Mouse (Mus musculus) lung, embryonic 14.5 days (tissue): ENCODE data around the gene Nrl. TPM values are rescaled to one million over a fixed set of nuclear protein-coding genes. Genes with fewer than 3 reads are reported as not detected.

ENCODE experiments used
- ATAC-seq: fragments of 200-750 bp; cut with Nextera tagmentation; 2 replicates; pipeline ENCODE4 v1.8.0; 2017; ENCODE audit warnings: mild to moderate bottlenecking, moderate TSS enrichment, moderate library complexity; ENCODE audit not compliant: insufficient read depth
- DNase-seq: peaks from one replicate; pipeline ENCODE4 v3.0.0-alpha.2; 2015
- H3K27ac ChIP-seq: fragments of 300-500 bp; sonication (generic); 2 replicates; pipeline ENCODE4 v1.5.1; 2014; ENCODE audit warnings: low read depth, mild to moderate bottlenecking, moderate library complexity
- H3K27me3 ChIP-seq: fragments of 300-500 bp; sonication (generic); 2 replicates; pipeline ENCODE4 v1.6.1; 2014; ENCODE audit warnings: low read length, control low read depth; ENCODE audit not compliant: insufficient read depth
- H3K36me3 ChIP-seq: fragments of 300-500 bp; sonication (generic); 2 replicates; pipeline ENCODE4 v1.6.1; 2014; ENCODE audit warnings: control low read depth; ENCODE audit not compliant: insufficient read depth
- H3K4me1 ChIP-seq: fragments of 300-500 bp; sonication (generic); 2 replicates; pipeline ENCODE4 v1.6.1; 2014; ENCODE audit warnings: antibody characterized with exemption, control low read depth; ENCODE audit not compliant: insufficient read depth
- H3K4me2 ChIP-seq: fragments of 300-500 bp; sonication (generic); 2 replicates; pipeline ENCODE4 v1.6.1; 2014; ENCODE audit warnings: mild to moderate bottlenecking
- H3K4me3 ChIP-seq: fragments of 300-500 bp; sonication (generic); 2 replicates; pipeline ENCODE4 v1.5.1; 2014; ENCODE audit warnings: low read depth, low read length
- H3K9ac ChIP-seq: fragments of 300-500 bp; sonication (generic); 2 replicates; pipeline ENCODE4 v1.6.1; 2014
- H3K9me3 ChIP-seq: fragments of 300-500 bp; sonication (generic); 2 replicates; pipeline ENCODE4 v1.6.1; 2016; ENCODE audit warnings: low read depth, low read length, control low read depth
- CTCF ChIP-seq: IDR thresholded peaks from 2 replicates; pipeline ENCODE4 v1.5.1; 2016; ENCODE audit warnings: antibody characterized with exemption, low read depth
- WGBS: fragments of 180-500 bp; shearing (Covaris S2); extraction: QIAGEN DNeasy Blood & Tissue Kit; methylation state at CpG from one replicate; pipeline ENCODE4 v1.1.7; 2014; 5-methylcytosine and 5-hydroxymethylcytosine counted together
- polyA plus RNA-seq: library from polyadenylated mRNA; unstranded; fragments of >200 nt; fragmentation: Nextera tagmentation; extraction: Ambion mirVana; gene quantifications from 2 replicates; pipeline ENCODE4 v1.2.1, GENCODE M21; 2014

Nrl gene
- polyA plus RNA-seq, 1 experiment from 2014 or later, result not detected

GRCm38 (mm10) chr14:55560202-55561073 is 35.7 kb upstream of the Nrl start, which contains the start of gene A730061H03Rik:
A730061H03Rik (minus strand) TSS chr14:55560406.
- Histone ChIP-seq H3K9ac (peak within 1 kb of the TSS; percentile 77), H3K27me3 (no peaks in the 10 kb centered on the region), H3K4me1 (0 out of 2 replicates have a peak, but pooled peaks cover 5% of the 10 kb centered on the region), H3K36me3 (peaks cover 23% of the 10 kb centered on the region), H3K4me2 (peak within 1 kb of the TSS; percentile 81), H3K9me3 (no peaks in the 10 kb centered on the region), H3K4me3 (peak within 1 kb of the TSS; percentile 73), H3K27ac (peak within 1 kb of the TSS; percentile 98)
- peak; percentile 99 for DNase-seq
- 0 out of 2 replicates have a peak, but pooled peaks have one; percentile 21 for TF ChIP-seq CTCF
- peak; percentile 95 for ATAC-seq
- WGBS, result under 1% methylated on average over 51 of the region's 51 CpGs

GRCm38 (mm10) chr14:55559799-55560201 is 35.0 kb upstream of the Nrl start, which contains the start of gene Dcaf11:
Dcaf11 (plus strand) TSS chr14:55560006.
- H3K4me1 ChIP-seq, result 0 out of 2 replicates have a peak, but pooled peaks cover 5% of the 10 kb centered on the region
- H3K4me2 ChIP-seq, result peak within 1 kb of the TSS; percentile 81
- H3K36me3 ChIP-seq, result peaks cover 16% of the 10 kb centered on the region
- peak; percentile 46 for TF ChIP-seq CTCF
- H3K9ac ChIP-seq, result peak within 1 kb of the TSS; percentile 77
- WGBS, result under 1% methylated on average over 27 of the region's 27 CpGs
- peak within 1 kb of the TSS; percentile 73 for H3K4me3 ChIP-seq
- DNase-seq (peak; percentile 96), ATAC-seq (peak; percentile 81)
- peak within 1 kb of the TSS; percentile 98 for H3K27ac ChIP-seq
- H3K9me3 ChIP-seq, result no peaks in the 10 kb centered on the region
- H3K27me3 ChIP-seq, result no peaks in the 10 kb centered on the region

GRCm38 (mm10) chr14:55558740-55559448 is 34.1 kb upstream of the Nrl start:
- TF ChIP-seq CTCF, result no peak
- peak overlapping the region; percentile 73 for H3K4me3 ChIP-seq
- no peak for DNase-seq
- 46% methylated on average over 6 of the region's 6 CpGs for WGBS
- 0 out of 2 replicates have a peak, but pooled peaks cover 5% of the 10 kb centered on the region for H3K4me1 ChIP-seq
- H3K9me3 ChIP-seq, result no peaks in the 10 kb centered on the region
- H3K36me3 ChIP-seq, result peaks cover 7% of the 10 kb centered on the region
- H3K27me3 ChIP-seq, result no peaks in the 10 kb centered on the region
- no peak for ATAC-seq
- H3K9ac ChIP-seq, result peak overlapping the region; percentile 77; the same call in 1 of the 2 replicates
- H3K27ac ChIP-seq, result peak overlapping the region; percentile 98
- H3K4me2 ChIP-seq, result peak overlapping the region; percentile 81

GRCm38 (mm10) chr14:55557587-55557986 is 32.8 kb upstream of the Nrl start:
- WGBS, result 81% methylated on average over 3 of the region's 3 CpGs
- ATAC-seq, result no peak
- TF ChIP-seq CTCF, result no peak
- H3K4me1 ChIP-seq, result 0 out of 2 replicates have a peak, but pooled peaks cover 5% of the 10 kb centered on the region
- no peak overlapping the region for H3K27ac ChIP-seq
- H3K36me3 ChIP-seq, result no peaks in the 10 kb centered on the region
- no peak overlapping the region for H3K9ac ChIP-seq
- H3K27me3 ChIP-seq, result no peaks in the 10 kb centered on the region
- H3K4me3 ChIP-seq, result no peak overlapping the region
- DNase-seq, result no peak
- H3K9me3 ChIP-seq, result no peaks in the 10 kb centered on the region
- no peak overlapping the region for H3K4me2 ChIP-seq

- Histone ChIP-seq H3K36me3 (no peaks in the 10 kb centered on the region), H3K27me3 (no peaks in the 10 kb centered on the region), H3K9me3 (no peaks in the 10 kb centered on the region), H3K4me2 (no peak overlapping the region), H3K9ac (no peak overlapping the region), H3K4me3 (no peak overlapping the region), H3K27ac (0 out of 2 replicates have a peak overlapping the region, but pooled peaks have one; percentile 32), H3K4me1 (0 out of 2 replicates have a peak, but pooled peaks cover 5% of the 10 kb centered on the region)
- peak; percentile 86 for TF ChIP-seq CTCF
- WGBS, result 21% methylated on average over 5 of the region's 5 CpGs
- no peak for ATAC-seq
- peak; percentile 88 for DNase-seq
Measured at GRCm38 (mm10) chr14:55557003-55557402, 32.2 kb upstream of the Nrl start.

GRCm38 (mm10) chr14:55555788-55556187 is 31.0 kb upstream of the Nrl start:
- Histone ChIP-seq H3K27me3 (no peaks in the 10 kb centered on the region), H3K4me1 (no peaks in the 10 kb centered on the region), H3K4me3 (no peak overlapping the region), H3K4me2 (no peak overlapping the region), H3K9me3 (no peaks in the 10 kb centered on the region), H3K27ac (no peak overlapping the region), H3K36me3 (no peaks in the 10 kb centered on the region), H3K9ac (no peak overlapping the region)
- WGBS, result 70% methylated on average over 3 of the region's 3 CpGs
- DNase-seq (no peak), ATAC-seq (no peak)
- no peak for TF ChIP-seq CTCF
